Comparison of ENCODE assay signal across 18 mouse cellular contexts in genomic region chr12:21274446-21274845, GRCm38 (mm10).
A peak's percentile ranks its signal among the peaks of the same experiment; 100 is the strongest.
DNase-seq lines count a peak whose midpoint lies in the region; ATAC-seq lines count a peak whose summit lies in the region.
"Had no signal": no experiment of that assay in that cellular context is flagged by ENCODE, and none has a peak within 500 bp of the region (broad histone marks: within the 10 kb centered on the region; RNA-seq: fewer than 3 reads in every experiment).

No protein-coding gene starts in this region.

- ATAC-seq in cerebellum, adult (ENCODE audit: insufficient number of reproducible peaks, low FRiP score, low TSS enrichment), result peak; percentile 52
- ATAC-seq: forebrain, postnatal 0 days; intestine, embryonic 15.5 days had no signal

- DNase-seq in cerebellum, postnatal 4 days (ENCODE audit: low spot score in 2 of 2), result no peak
- DNase-seq in brain, adult 2 months (ENCODE audit: low read depth, low spot score), result peak; percentile 88
- DNase-seq in cerebellum, adult 8-10 months, result peak; percentile 72
- DNase-seq in cerebellum, postnatal 36 days, result peak; percentile 68 to 78
- no peak for DNase-seq in ovary, postnatal 36 days (ENCODE audit: low spot score)
- DNase-seq in kidney, adult 9 months, result no peak
- DNase-seq: adrenal gland, postnatal 10 days; forebrain, postnatal 0 days; gastrocnemius, postnatal 25 days; heart, adult 2 months; heart, postnatal 36 days; kidney, postnatal 36 days; layer of hippocampus, postnatal 36 days; liver, embryonic 13.5 days; lung, adult 2 months; lung, postnatal 14 days had no signal

Comparison
In these comparisons a context has a peak if more than half of its experiments do, and no peak if none do; other contexts are left out.
1. DNase-seq: peak in brain, adult 2 months (single experiment), cerebellum, adult 8-10 months (single experiment) and cerebellum, postnatal 36 days (2 of 2); none in cerebellum, postnatal 4 days (0 of 2), ovary, postnatal 36 days (single experiment) and kidney, adult 9 months (single experiment).